Comparison of ENCODE assay signal across 17 mouse cellular contexts in genomic region chr9:58438071-58438858, GRCm38 (mm10). TPM values are rescaled to one million over a fixed set of nuclear protein-coding genes. Genes with fewer than 3 reads are reported as not detected.
A peak's percentile ranks its signal among the peaks of the same experiment; 100 is the strongest.
DNase-seq lines count a peak whose midpoint lies in the region; ATAC-seq lines count a peak whose summit lies in the region.
"Had no signal": no experiment of that assay in that cellular context is flagged by ENCODE, and none has a peak within 500 bp of the region (broad histone marks: within the 10 kb centered on the region; RNA-seq: fewer than 3 reads in every experiment).

No protein-coding gene starts in this region.

- H3K9me3 ChIP-seq in hindbrain, embryonic 12.5 days (replicated peaks) = no peaks in the 10 kb centered on the region
- no peaks in the 10 kb centered on the region for H3K9me3 ChIP-seq in hindbrain, embryonic 16.5 days (ENCODE audit: control insufficient read depth, low read length)
- H3K9me3 ChIP-seq in forebrain, embryonic 15.5 days = no peaks in the 10 kb centered on the region
- H3K9me3 ChIP-seq in midbrain, embryonic 15.5 days = no peaks in the 10 kb centered on the region
- H3K9me3 ChIP-seq: heart, embryonic 15.5 days; limb, embryonic 12.5 days had no signal

- H3K36me3 ChIP-seq in hindbrain, embryonic 12.5 days = no peaks in the 10 kb centered on the region
- no peaks in the 10 kb centered on the region for H3K36me3 ChIP-seq in hindbrain, embryonic 16.5 days (ENCODE audit: control insufficient read depth, insufficient read depth, low read length)
- no peaks in the 10 kb centered on the region for H3K36me3 ChIP-seq in forebrain, embryonic 15.5 days
- no peaks in the 10 kb centered on the region for H3K36me3 ChIP-seq in midbrain, embryonic 15.5 days (replicated peaks)
- H3K36me3 ChIP-seq: heart, embryonic 15.5 days; limb, embryonic 12.5 days had no signal

- H3K4me1 ChIP-seq in hindbrain, embryonic 12.5 days = peaks cover 36% of the 10 kb centered on the region
- peaks cover 41% of the 10 kb centered on the region for H3K4me1 ChIP-seq in hindbrain, embryonic 16.5 days (ENCODE audit: control insufficient read depth, insufficient read depth, low read depth, low read length)
- peaks cover 61% of the 10 kb centered on the region for H3K4me1 ChIP-seq in forebrain, embryonic 15.5 days
- peaks cover 47% of the 10 kb centered on the region for H3K4me1 ChIP-seq in midbrain, embryonic 15.5 days

- H3K27ac ChIP-seq in hindbrain, embryonic 12.5 days = peak overlapping the region; percentile 55; the same call in 1 of the 2 replicates
- H3K27ac ChIP-seq in hindbrain, embryonic 16.5 days (ENCODE audit: low read depth, low read length) = no peak overlapping the region
- H3K27ac ChIP-seq in forebrain, embryonic 15.5 days (replicated peaks) = peak overlapping the region; percentile 69
- peak overlapping the region; percentile 70 for H3K27ac ChIP-seq in midbrain, embryonic 15.5 days
- H3K27ac ChIP-seq: heart, embryonic 15.5 days; stomach, postnatal 0 days had no signal

- 66% methylated on average over 7 of the region's 7 CpGs for WGBS in hindbrain, embryonic 12.5 days
- WGBS in hindbrain, embryonic 16.5 days = 57% methylated on average over 7 of the region's 7 CpGs
- 49% methylated on average over 7 of the region's 7 CpGs for WGBS in forebrain, embryonic 15.5 days
- WGBS in midbrain, embryonic 15.5 days = 68% methylated on average over 7 of the region's 7 CpGs

- H3K4me2 ChIP-seq in hindbrain, embryonic 12.5 days (replicated peaks) = no peak overlapping the region
- H3K4me2 ChIP-seq in hindbrain, embryonic 16.5 days (ENCODE audit: low read length) = no peak overlapping the region
- peak overlapping the region; percentile 31 for H3K4me2 ChIP-seq in forebrain, embryonic 15.5 days (replicated peaks)
- H3K4me2 ChIP-seq in midbrain, embryonic 15.5 days = peak overlapping the region; percentile 17; the same call in 1 of the 2 replicates
- H3K4me2 ChIP-seq: heart, embryonic 15.5 days; limb, embryonic 12.5 days had no signal

- ATAC-seq in hindbrain, embryonic 12.5 days (ENCODE audit: low FRiP score) = no peak
- ATAC-seq in hindbrain, embryonic 16.5 days = no peak
- no peak for ATAC-seq in forebrain, embryonic 15.5 days (replicated peaks)
- no peak for ATAC-seq in midbrain, embryonic 15.5 days (replicated peaks)

- peak; percentile 91 for DNase-seq in NIH3T3 (ENCODE audit: low read depth)
- no peak for DNase-seq in thymus, postnatal 36 days
- no peak for DNase-seq in adipocyte (ENCODE audit: low spot score)
- DNase-seq in testis, postnatal 10 days (ENCODE audit: low spot score) = no peak
- DNase-seq: adrenal gland, postnatal 25 days; kidney, adult 9 months; lung, postnatal 14 days; thymus, postnatal 4 days had no signal

- no peak overlapping the region for H3K4me3 ChIP-seq in hindbrain, embryonic 12.5 days
- H3K4me3 ChIP-seq in hindbrain, embryonic 16.5 days (ENCODE audit: low read length) = no peak overlapping the region
- H3K4me3 ChIP-seq in forebrain, embryonic 15.5 days = no peak overlapping the region
- no peak overlapping the region for H3K4me3 ChIP-seq in midbrain, embryonic 15.5 days
- H3K4me3 ChIP-seq: erythroblast, embryonic 14.5 days; heart, embryonic 15.5 days; limb, embryonic 12.5 days had no signal

- no peaks in the 10 kb centered on the region for H3K27me3 ChIP-seq in hindbrain, embryonic 12.5 days
- no peaks in the 10 kb centered on the region for H3K27me3 ChIP-seq in hindbrain, embryonic 16.5 days (replicated peaks; ENCODE audit: control insufficient read depth, insufficient read depth, low read length)
- H3K27me3 ChIP-seq in forebrain, embryonic 15.5 days = no peaks in the 10 kb centered on the region
- no peaks in the 10 kb centered on the region for H3K27me3 ChIP-seq in midbrain, embryonic 15.5 days (replicated peaks)
- H3K27me3 ChIP-seq: heart, embryonic 15.5 days; limb, embryonic 12.5 days had no signal

- H3K9ac ChIP-seq in hindbrain, embryonic 12.5 days = no peak overlapping the region
- H3K9ac ChIP-seq in hindbrain, embryonic 16.5 days (ENCODE audit: low read depth, low read length) = no peak overlapping the region; the same call in 1 of the 2 replicates
- no peak overlapping the region for H3K9ac ChIP-seq in forebrain, embryonic 15.5 days (replicated peaks)
- no peak overlapping the region for H3K9ac ChIP-seq in midbrain, embryonic 15.5 days
- H3K9ac ChIP-seq: heart, embryonic 15.5 days; limb, embryonic 12.5 days had no signal

RNA-seq across cellular contexts. Expression of gene Insyn1, which starts 50.1 kb away (rescaled TPM):
- polyA plus RNA-seq in hindbrain, embryonic 12.5 days (2016; fragmentation: Nextera tagmentation; extraction: Ambion mirVana) = 5.2 and 5.6 TPM in 2 replicates
- polyA plus RNA-seq in hindbrain, embryonic 16.5 days (2015; fragmentation: Nextera tagmentation; extraction: Ambion mirVana) = 8.5 and 9.6 TPM in 2 replicates
- polyA plus RNA-seq in forebrain, embryonic 15.5 days (2015; fragmentation: Nextera tagmentation; extraction: Ambion mirVana) = 6.7 and 7.7 TPM in 2 replicates
- polyA plus RNA-seq in midbrain, embryonic 15.5 days (2015; fragmentation: Nextera tagmentation; extraction: Ambion mirVana) = 10.9 and 14.2 TPM in 2 replicates
- polyA plus RNA-seq: erythroblast, embryonic 14.5 days; liver, embryonic 16.5 days had no signal

Comparison
In these comparisons a context has a peak if more than half of its experiments do, and no peak if none do; other contexts are left out.
1. H3K4me2 ChIP-seq: peak in forebrain, embryonic 15.5 days (single experiment) and midbrain, embryonic 15.5 days (single experiment); none in hindbrain, embryonic 12.5 days (single experiment) and hindbrain, embryonic 16.5 days (single experiment).